Mouse (Mus musculus): ENCODE results near the gene Kcnj9. TPM values are rescaled to one million over a fixed set of nuclear protein-coding genes. Genes with fewer than 3 reads are reported as not detected.

The Kcnj9 gene
- polyA plus RNA-seq, 1 experiment from 2014 or later, result 5.9 TPM

DNA sequence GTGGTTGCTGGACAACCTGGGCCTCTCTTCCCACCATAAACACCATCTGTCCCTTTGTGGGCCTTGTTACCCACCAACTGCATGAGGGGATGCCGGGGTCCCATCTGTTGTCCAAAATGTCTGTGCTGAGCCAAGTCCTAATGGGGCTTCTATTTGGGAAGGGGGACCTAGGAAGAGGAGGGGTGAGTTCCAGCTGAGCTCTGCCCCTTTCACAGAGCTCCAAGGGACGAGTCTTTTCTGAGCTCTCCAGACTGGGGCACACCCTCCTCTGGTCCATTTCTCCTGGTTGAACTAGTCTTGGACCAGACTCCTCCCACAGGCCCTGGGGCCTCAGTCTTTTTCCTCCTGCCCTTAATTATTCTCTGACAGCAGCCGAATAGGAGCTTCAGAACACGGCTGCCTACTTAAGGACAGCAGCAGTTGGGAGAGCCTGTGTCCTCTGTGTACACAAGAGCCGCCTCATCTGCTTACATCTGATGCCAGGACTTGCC, 9.2 kb downstream of the Kcnj9 start:
- no peak overlapping the region for H3K9ac ChIP-seq
- H3K27ac ChIP-seq, result no peak overlapping the region
- peaks cover 15% of the 10 kb centered on the region for H3K4me1 ChIP-seq
- H3K36me3 ChIP-seq (replicated peaks), result no peaks in the 10 kb centered on the region
- peak; percentile 10; the same call in 1 of the 2 replicates for ATAC-seq (replicated peaks)
- H3K4me2 ChIP-seq, result no peak overlapping the region
- no peaks in the 10 kb centered on the region for H3K27me3 ChIP-seq (replicated peaks)
- 21% methylated on average over 5 of the region's 5 CpGs for WGBS
- H3K9me3 ChIP-seq, result no peaks in the 10 kb centered on the region
- H3K4me3 ChIP-seq, result no peak overlapping the region

DNA sequence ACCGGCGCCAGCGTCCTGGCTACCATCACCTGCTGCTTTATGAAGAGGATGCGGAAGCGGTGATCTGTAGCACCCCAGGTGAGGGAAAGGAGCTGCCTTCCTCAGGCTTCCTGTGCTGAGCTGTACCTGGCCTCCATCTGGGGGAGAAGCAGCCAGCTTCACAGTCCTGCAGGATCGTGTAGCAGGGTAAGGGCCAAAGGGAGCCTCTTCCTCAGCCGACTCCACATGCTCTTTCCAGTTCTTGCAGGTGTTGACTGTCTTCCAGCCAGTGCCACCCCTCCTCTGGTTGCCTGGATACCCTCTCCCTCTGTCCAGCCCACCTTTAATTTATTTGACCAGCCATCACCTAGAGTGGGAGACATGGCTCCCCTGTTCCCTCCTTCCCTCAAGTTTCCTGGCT, 9.8 kb downstream of the Kcnj9 start:
- no peaks in the 10 kb centered on the region for H3K9me3 ChIP-seq
- no peak overlapping the region for H3K4me2 ChIP-seq
- peaks cover 17% of the 10 kb centered on the region for H3K4me1 ChIP-seq
- WGBS, result 86% methylated on average over 7 of the region's 7 CpGs
- H3K27ac ChIP-seq, result no peak overlapping the region
- no peak overlapping the region for H3K4me3 ChIP-seq
- H3K27me3 ChIP-seq (replicated peaks), result no peaks in the 10 kb centered on the region
- H3K9ac ChIP-seq, result no peak overlapping the region
- H3K36me3 ChIP-seq (replicated peaks), result no peaks in the 10 kb centered on the region
- ATAC-seq (replicated peaks), result no peak

DNA sequence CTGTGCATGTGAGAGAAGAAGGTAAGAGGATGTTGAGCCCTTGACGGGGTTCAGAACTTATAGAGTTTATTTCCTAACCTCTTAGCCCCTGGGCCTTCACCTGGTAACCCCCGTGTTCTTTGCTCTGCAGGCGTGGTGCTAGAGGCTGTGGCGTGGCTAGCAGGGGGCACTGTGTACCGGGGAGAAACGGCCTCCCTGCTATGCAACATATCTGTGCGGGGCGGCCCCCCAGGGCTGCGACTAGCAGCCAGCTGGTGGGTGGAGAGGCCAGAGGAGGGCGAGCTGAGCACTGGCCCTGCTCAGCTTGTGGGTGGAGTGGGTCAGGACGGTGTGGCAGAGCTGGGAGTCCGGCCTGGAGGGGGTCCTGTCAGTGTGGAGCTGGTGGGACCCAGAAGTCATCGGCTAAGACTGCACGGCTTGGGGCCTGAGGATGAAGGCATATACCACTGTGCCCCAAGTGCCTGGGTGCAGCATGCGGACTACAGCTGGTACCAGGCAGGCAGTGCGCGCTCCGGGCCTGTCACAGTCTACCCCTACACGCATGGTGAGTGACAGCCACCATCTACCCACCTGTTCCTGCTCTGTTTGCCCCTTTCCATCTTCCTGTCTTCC, 10.6 kb downstream of the Kcnj9 start:
- no peaks in the 10 kb centered on the region for H3K27me3 ChIP-seq (replicated peaks)
- H3K36me3 ChIP-seq (replicated peaks), result no peaks in the 10 kb centered on the region
- WGBS, result 73% methylated on average over 19 of the region's 19 CpGs
- peaks cover 23% of the 10 kb centered on the region for H3K4me1 ChIP-seq
- ATAC-seq (replicated peaks), result no peak
- no peak overlapping the region for H3K27ac ChIP-seq
- no peaks in the 10 kb centered on the region for H3K9me3 ChIP-seq
- H3K9ac ChIP-seq, result no peak overlapping the region
- no peak overlapping the region for H3K4me2 ChIP-seq
- H3K4me3 ChIP-seq, result no peak overlapping the region

DNA sequence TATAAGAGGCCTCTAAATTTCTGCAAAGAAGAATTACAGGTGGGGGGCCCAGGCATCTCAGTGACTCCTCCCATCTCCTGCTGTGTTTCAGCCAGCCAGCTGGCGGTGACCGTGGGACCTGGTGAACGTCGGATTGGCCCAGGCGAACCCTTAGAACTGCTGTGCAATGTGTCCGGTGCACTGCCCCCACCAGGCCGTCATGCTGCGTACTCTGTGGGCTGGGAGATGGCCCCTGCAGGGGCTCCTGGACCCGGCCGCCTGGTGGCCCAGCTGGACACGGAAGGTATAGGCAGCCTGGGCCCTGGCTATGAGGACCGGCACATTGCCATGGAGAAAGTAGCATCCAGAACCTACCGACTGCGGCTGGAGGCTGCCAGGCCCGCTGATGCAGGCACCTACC, 11.2 kb downstream of the Kcnj9 start:
- H3K4me1 ChIP-seq, result peaks cover 28% of the 10 kb centered on the region
- no peak for ATAC-seq (replicated peaks)
- no peak overlapping the region for H3K9ac ChIP-seq
- H3K4me2 ChIP-seq, result no peak overlapping the region
- H3K27ac ChIP-seq, result no peak overlapping the region
- H3K27me3 ChIP-seq (replicated peaks), result no peaks in the 10 kb centered on the region
- H3K36me3 ChIP-seq (replicated peaks), result no peaks in the 10 kb centered on the region
- H3K9me3 ChIP-seq, result no peaks in the 10 kb centered on the region
- 49% methylated on average over 15 of the region's 15 CpGs for WGBS
- H3K4me3 ChIP-seq, result no peak overlapping the region

DNA sequence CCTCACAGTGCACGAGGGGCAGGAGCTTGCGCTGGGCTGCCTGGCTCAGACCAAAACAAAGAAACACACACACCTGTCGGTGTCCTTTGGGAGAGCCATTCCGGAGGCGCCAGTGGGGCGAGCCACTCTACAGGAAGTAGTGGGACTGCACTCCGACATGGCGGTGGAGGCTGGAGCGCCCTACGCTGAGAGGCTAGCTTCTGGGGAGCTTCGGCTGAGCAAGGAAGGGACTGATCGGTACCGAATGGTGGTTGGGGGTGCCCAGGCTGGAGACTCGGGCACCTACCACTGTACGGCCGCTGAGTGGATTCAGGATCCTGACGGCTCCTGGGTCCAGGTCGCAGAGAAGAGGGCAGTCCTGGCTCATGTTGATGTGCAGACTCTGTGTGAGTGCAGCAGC, 11.7 kb downstream of the Kcnj9 start:
- Histone ChIP-seq H3K4me2 (no peak overlapping the region), H3K4me1 (peaks cover 30% of the 10 kb centered on the region), H3K36me3 (replicated peaks) (no peaks in the 10 kb centered on the region), H3K27ac (no peak overlapping the region), H3K27me3 (replicated peaks) (no peaks in the 10 kb centered on the region), H3K9me3 (no peaks in the 10 kb centered on the region), H3K4me3 (no peak overlapping the region), H3K9ac (no peak overlapping the region)
- ATAC-seq (replicated peaks), result no peak
- 59% methylated on average over 18 of the region's 18 CpGs for WGBS

DNA sequence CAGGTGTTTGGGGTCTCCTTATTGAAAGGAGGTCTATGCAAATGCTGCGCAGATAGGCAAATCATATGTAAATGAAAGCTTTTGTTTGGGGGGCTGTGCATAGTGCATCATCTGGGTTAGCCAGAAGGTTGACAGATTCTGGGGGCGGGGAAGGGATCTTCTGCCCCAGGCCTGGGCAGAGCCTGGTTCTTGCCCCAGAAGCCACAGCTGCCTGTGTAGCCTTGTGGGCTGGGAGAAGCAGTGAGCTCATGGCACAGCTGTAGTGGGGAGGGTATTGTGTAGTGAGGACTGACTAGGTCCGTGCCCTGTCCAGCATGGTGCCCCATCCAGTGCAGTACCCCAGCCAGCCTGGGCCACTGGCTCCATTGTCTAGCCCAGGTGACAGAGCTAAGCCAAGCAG, 14.2 kb downstream of the Kcnj9 start:
- Histone ChIP-seq H3K9ac (no peak overlapping the region), H3K4me1 (peaks cover 47% of the 10 kb centered on the region), H3K9me3 (no peaks in the 10 kb centered on the region), H3K27ac (peak overlapping the region; percentile 55; the same call in 1 of the 2 replicates), H3K4me2 (no peak overlapping the region; the same call in 1 of the 2 replicates), H3K27me3 (replicated peaks) (no peaks in the 10 kb centered on the region), H3K4me3 (no peak overlapping the region), H3K36me3 (replicated peaks) (no peaks in the 10 kb centered on the region)
- no peak; the same call in 1 of the 2 replicates for ATAC-seq (replicated peaks)
- 26% methylated on average over 3 of the region's 3 CpGs for WGBS

DNA sequence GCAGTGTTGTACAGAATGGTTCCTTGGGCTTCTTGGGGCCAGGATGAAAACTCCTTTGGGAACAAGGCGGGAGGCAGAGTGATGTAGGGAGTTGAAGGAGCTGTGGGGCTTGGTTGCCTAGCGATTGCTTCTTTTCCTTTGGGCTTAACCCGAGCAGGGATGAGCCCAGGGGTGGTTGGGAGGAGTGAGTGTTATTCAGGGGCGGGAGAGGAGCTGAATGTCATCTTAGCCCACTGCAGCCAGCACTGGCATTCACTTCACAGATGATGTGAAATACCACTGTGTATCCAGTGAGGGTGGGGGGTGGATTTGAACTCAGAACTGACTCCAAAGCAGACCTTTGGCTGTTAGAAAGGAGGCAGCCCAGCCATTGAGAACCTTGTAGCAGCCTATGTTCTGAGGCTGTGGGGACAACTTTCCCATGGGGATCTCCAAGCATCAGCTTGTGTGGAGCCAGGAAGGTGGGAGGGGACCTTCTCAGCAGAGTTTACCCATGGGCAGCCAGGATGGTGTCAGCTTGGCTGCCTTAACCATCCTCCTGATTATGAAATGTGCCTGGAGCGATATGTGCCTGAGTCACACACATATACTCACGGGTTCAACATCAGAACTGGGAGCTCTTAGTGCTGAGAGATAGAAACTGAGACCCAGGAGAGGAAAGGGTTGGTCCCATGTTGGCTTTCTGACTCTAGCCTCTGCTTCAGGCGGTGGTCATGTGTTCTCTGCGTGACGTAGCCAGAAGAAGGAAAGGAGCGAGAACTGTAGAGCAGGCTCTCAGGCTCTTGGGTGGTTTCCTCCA, 15.3 kb downstream of the Kcnj9 start:
- ATAC-seq (replicated peaks), result no peak
- Histone ChIP-seq H3K4me1 (peaks cover 54% of the 10 kb centered on the region), H3K4me3 (no peak overlapping the region), H3K36me3 (replicated peaks) (no peaks in the 10 kb centered on the region), H3K9me3 (no peaks in the 10 kb centered on the region), H3K4me2 (peak overlapping the region; percentile 88), H3K27ac (no peak overlapping the region), H3K27me3 (replicated peaks) (no peaks in the 10 kb centered on the region), H3K9ac (no peak overlapping the region)
- 59% methylated on average over 10 of the region's 10 CpGs for WGBS

DNA sequence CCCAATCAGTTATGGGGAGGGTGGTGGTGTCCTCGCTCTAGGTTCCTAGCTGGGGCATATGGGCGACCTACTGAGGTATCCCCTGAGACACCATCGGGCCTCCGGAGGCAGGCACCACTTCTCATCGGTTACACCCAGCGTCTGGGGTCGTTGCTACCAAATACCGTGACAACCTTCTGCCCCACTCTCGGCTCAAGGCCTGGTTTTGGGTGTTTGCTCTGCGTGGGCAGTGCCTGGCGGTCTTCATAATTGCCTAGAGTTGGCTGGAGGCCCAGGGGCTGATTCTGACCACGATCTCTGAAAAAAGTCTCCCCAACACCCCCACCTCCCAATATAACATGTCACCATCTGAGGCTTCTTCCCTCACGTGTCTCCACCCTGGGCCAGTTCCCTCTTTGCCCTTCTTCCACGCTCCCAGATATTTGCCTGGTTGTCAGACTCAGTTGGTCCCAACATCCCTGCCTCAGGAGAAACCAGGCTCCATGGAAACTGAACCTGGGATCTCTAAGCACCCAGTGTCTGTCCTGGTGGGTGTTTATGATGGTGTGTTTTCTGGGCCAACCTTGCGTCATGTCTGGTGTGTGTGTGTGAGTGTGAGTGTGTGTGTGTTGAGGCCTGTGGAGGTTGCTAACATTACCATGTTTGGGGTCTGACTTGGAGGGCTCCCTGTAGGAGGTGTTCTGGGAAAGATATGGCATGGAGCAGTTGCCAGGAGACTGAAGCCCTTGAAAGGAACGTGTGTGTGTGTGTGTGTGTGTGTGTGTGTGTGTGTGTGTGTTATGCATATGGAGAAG, 16.2 kb downstream of the Kcnj9 start:
- Histone ChIP-seq H3K4me2 (peak overlapping the region; percentile 88), H3K9ac (peak overlapping the region; percentile 72), H3K9me3 (no peaks in the 10 kb centered on the region), H3K36me3 (replicated peaks) (no peaks in the 10 kb centered on the region), H3K4me3 (peak overlapping the region; percentile 63), H3K27me3 (replicated peaks) (no peaks in the 10 kb centered on the region), H3K27ac (0 out of 2 replicates have a peak overlapping the region, but pooled peaks have one; percentile 73), H3K4me1 (peaks cover 54% of the 10 kb centered on the region)
- 9% methylated on average over 16 of the region's 16 CpGs for WGBS
- no peak; the same call in 1 of the 2 replicates for ATAC-seq (replicated peaks)

DNA sequence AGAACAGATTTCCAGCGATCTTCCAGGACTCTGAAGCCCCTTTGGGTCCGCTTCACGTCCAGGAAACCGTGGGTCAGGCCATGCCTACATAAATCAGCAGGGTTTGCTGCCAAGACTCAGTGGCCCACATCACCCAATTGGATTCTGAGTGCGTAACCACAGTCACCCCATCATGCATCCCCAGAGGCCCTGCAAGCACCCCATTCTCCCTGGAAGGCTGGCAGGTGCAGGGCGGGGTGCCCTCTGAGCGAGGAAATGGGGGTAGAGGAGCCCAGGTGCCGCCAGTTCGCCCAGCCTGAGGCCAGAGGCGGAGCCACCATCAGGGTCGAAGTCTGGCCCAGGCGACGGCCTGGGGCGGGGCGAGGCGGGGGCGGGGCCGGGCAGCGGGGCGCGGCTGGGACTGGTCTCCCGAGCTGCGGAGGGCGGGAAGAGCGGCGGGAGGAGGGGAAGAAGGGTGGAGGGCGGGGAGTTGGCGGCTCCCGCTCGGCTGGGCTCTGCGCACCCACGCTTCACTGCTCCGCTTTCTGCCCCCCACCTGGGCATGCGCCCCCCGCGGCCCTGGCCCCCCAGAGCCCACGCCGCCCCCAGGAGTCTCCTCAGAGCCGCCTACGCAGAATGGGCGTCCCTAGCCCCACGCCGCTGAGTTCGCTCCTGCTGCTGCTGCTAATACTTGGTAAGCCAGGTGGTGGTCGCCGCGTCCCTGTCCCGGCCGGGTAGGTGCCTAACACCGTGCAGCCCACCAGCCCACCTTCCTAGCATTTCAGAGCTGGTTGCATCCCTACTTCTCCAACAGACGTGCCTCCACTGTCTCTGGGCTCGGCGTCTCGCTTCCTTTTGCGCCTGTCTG, 17.0 kb downstream of the Kcnj9 start:
- peaks cover 48% of the 10 kb centered on the region for H3K4me1 ChIP-seq
- WGBS, result 3% methylated on average over 34 of the region's 55 CpGs
- ATAC-seq (replicated peaks), result peak; percentile 58
- H3K4me2 ChIP-seq, result peak overlapping the region; percentile 88
- H3K27ac ChIP-seq, result peak overlapping the region; percentile 73
- H3K4me3 ChIP-seq, result peak overlapping the region; percentile 63
- H3K9ac ChIP-seq, result peak overlapping the region; percentile 72
- no peaks in the 10 kb centered on the region for H3K36me3 ChIP-seq (replicated peaks)
- H3K9me3 ChIP-seq, result no peaks in the 10 kb centered on the region
- no peaks in the 10 kb centered on the region for H3K27me3 ChIP-seq (replicated peaks)

DNA sequence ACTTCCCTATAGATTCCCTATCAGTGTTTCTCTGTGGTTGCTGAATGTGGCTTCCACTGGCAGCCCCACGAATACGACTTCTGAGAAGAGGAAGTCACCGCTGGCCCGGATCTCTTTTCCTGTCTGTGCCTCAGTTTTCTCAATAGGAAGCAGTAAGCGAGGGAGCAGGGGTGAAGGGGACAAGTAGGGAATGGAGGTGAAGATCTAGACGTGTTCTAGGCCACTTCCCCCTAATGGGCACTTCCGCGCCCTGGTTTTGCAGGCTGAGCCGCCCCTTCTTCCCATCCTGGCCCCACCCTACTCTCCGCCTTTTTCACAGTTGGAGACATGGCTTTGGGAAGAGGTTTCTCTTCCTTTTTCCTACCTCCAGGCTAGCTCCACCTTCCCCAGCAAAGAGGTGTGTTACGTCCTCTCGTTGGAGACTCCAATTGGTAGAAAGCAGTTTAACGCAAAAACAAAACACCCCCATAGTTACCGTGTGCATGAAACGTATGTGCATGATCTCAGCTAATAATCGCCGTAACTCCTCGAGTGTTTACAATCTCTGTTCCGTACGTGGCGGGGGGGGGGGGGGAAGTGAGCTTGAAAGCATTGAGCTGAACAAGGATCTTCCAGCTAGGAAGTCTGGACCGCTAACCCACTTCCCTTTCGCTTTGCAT, 17.7 kb downstream of the Kcnj9 start:
- no peaks in the 10 kb centered on the region for H3K36me3 ChIP-seq (replicated peaks)
- peak; percentile 3; the same call in 1 of the 2 replicates for ATAC-seq (replicated peaks)
- 12% methylated on average over 23 of the region's 23 CpGs for WGBS
- H3K4me1 ChIP-seq, result peaks cover 48% of the 10 kb centered on the region
- no peaks in the 10 kb centered on the region for H3K27me3 ChIP-seq (replicated peaks)
- peak overlapping the region; percentile 63 for H3K4me3 ChIP-seq
- peak overlapping the region; percentile 72 for H3K9ac ChIP-seq
- peak overlapping the region; percentile 73 for H3K27ac ChIP-seq
- no peaks in the 10 kb centered on the region for H3K9me3 ChIP-seq
- peak overlapping the region; percentile 88 for H3K4me2 ChIP-seq

Measured in midbrain, embryonic 15.5 days (tissue).